ENCODE assay signal across 17 mouse cellular contexts in genomic region chr8:8554691-8555090, GRCm38 (mm10).
"Had no signal": no experiment of that assay in that cellular context is flagged by ENCODE, and none has a peak within 500 bp of the region (broad histone marks: within the 10 kb centered on the region; RNA-seq: fewer than 3 reads in every experiment).

No protein-coding gene starts in this region.

- H3K9ac ChIP-seq: neural tube, embryonic 12.5 days; neural tube, embryonic 13.5 days; neural tube, embryonic 15.5 days; stomach, embryonic 15.5 days had no signal

- H3K9me3 ChIP-seq: neural tube, embryonic 12.5 days; neural tube, embryonic 13.5 days; neural tube, embryonic 15.5 days; stomach, embryonic 15.5 days had no signal

- H3K4me1 ChIP-seq: neural tube, embryonic 12.5 days; stomach, embryonic 15.5 days had no signal

- H3K4me2 ChIP-seq: neural tube, embryonic 12.5 days; neural tube, embryonic 13.5 days; neural tube, embryonic 15.5 days; stomach, embryonic 15.5 days had no signal

- H3K27ac ChIP-seq: neural tube, embryonic 12.5 days; neural tube, embryonic 13.5 days; neural tube, embryonic 15.5 days; stomach, embryonic 15.5 days; stomach, postnatal 0 days had no signal

- DNase-seq: retina, postnatal 1 day; right cerebral cortex, adult 18-20 months; right cerebral cortex, postnatal 14 days; right cerebral cortex, postnatal 25 days; right cerebral cortex, postnatal 4 days; spleen, adult 18-20 months; thymus, adult 18-20 months; thymus, adult 2 months; thymus, postnatal 14 days; thymus, postnatal 25 days; thymus, postnatal 36 days; thymus, postnatal 4 days had no signal

- H3K36me3 ChIP-seq: neural tube, embryonic 12.5 days; neural tube, embryonic 13.5 days; neural tube, embryonic 15.5 days; stomach, embryonic 15.5 days had no signal

- H3K27me3 ChIP-seq: neural tube, embryonic 12.5 days; neural tube, embryonic 13.5 days; neural tube, embryonic 15.5 days; stomach, embryonic 15.5 days had no signal

- H3K4me3 ChIP-seq: neural tube, embryonic 12.5 days; neural tube, embryonic 13.5 days; neural tube, embryonic 15.5 days; stomach, embryonic 15.5 days had no signal
